Mouse (Mus musculus): ENCODE measurements around the gene Map3k4. TPM values are rescaled to one million over a fixed set of nuclear protein-coding genes. Genes with fewer than 3 reads are reported as not detected.

Gene Map3k4
- polyA plus RNA-seq, 1 experiment from 2014 or later = 42.6 TPM

DNA sequence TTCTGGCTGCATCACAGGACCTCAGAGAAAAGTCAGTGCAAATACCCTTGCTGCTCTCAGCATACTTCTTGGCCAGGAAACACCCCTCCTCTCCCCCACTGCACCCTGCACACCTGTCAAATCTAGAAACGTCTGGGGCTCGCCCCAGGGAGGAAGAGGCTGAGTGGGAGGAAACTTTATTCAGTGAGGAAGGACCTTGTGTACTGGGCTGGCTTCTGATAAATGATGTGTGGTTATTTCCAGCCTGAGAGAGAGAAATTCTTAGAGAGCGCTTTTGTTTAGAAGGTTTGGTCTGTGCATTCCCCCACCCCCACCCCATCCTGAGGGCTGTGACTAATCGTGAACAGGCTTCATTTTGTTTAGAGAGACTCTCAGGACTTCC lies 112.9 kb downstream of the Map3k4 start:
- DNase-seq (ENCODE audit: low spot score) = no peak
- H3K36me3 ChIP-seq (ENCODE audit: control insufficient read depth, insufficient read depth, low read length) = no peaks in the 10 kb centered on the region
- H3K4me2 ChIP-seq (ENCODE audit: low read length) = no peak overlapping the region
- peak; percentile 20; the same call in 1 of the 2 replicates for ATAC-seq (replicated peaks; ENCODE audit: low FRiP score, low TSS enrichment, low read depth)
- H3K27ac ChIP-seq (ENCODE audit: low read depth) = peak overlapping the region; percentile 34; the same call in 1 of the 2 replicates
- no peak overlapping the region for H3K4me3 ChIP-seq (ENCODE audit: low read depth, low read length)
- H3K9ac ChIP-seq (ENCODE audit: low read length) = no peak overlapping the region
- H3K4me1 ChIP-seq (replicated peaks; ENCODE audit: control insufficient read depth, insufficient read depth, low read length) = peaks cover 48% of the 10 kb centered on the region
- WGBS = 6% methylated on average over 4 of the region's 4 CpGs
- no peaks in the 10 kb centered on the region for H3K27me3 ChIP-seq (replicated peaks; ENCODE audit: control insufficient read depth, insufficient read depth, low read length)
- H3K9me3 ChIP-seq (ENCODE audit: control insufficient read depth, low read length) = no peaks in the 10 kb centered on the region

DNA sequence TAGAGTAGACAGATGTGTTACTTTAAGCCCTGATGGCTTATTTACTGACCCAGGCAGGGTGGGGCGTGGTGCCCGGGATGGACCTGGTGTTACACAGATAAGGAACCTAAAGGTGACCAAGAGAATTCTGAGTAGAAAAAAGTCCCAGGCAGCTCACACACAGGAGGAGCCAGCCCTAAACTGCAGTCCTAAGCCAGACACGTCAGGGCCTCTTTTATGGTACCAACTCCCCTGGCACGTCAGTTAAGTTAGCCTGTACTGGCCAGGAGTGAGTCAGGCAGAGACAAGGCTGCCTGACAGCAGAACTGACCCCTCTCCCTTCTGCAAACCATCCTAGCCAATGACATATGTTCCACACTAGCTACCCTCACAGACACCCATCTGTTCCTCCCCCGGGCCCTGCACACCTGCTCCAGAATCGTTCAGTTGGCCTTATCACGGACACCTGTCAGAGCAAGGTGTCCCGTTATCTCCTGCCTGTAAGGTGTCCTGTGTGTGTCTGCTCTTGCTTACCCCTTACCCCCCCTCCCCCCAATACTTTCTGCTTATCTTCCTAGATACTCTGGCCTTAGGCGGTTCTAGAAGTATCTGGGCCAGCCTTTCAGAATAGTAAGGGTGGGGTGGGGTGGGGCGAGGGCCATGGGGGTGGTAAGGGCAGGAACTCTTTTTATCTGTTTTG lies 113.4 kb downstream of the Map3k4 start:
- no peak overlapping the region for H3K4me2 ChIP-seq (ENCODE audit: low read length)
- no peak for DNase-seq (ENCODE audit: low spot score)
- no peaks in the 10 kb centered on the region for H3K27me3 ChIP-seq (replicated peaks; ENCODE audit: control insufficient read depth, insufficient read depth, low read length)
- no peak overlapping the region for H3K9ac ChIP-seq (ENCODE audit: low read length)
- no peak overlapping the region for H3K4me3 ChIP-seq (ENCODE audit: low read depth, low read length)
- H3K9me3 ChIP-seq (ENCODE audit: control insufficient read depth, low read length) = no peaks in the 10 kb centered on the region
- H3K36me3 ChIP-seq (ENCODE audit: control insufficient read depth, insufficient read depth, low read length) = no peaks in the 10 kb centered on the region
- H3K4me1 ChIP-seq (replicated peaks; ENCODE audit: control insufficient read depth, insufficient read depth, low read length) = peaks cover 48% of the 10 kb centered on the region
- peak overlapping the region; percentile 34; the same call in 1 of the 2 replicates for H3K27ac ChIP-seq (ENCODE audit: low read depth)
- 37% methylated on average over 10 of the region's 10 CpGs for WGBS
- ATAC-seq (replicated peaks; ENCODE audit: low FRiP score, low TSS enrichment, low read depth) = peak; percentile 50

DNA sequence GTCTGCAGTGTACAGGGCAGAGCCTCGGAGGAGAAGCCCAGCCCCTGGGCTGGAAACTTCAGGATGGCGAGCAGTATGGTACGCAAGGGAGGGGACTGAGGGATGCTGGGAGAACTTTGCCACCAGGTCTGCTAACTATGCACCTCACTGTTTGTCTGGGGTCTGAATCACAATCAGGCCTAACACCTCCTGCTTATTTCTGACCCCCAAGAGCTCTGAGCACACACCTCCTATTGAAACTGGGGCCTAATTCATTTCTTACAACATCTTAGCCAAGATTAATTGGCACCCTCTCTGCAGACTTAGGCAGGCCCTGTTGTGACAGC lies 113.9 kb downstream of the Map3k4 start:
- no peak for ATAC-seq (replicated peaks; ENCODE audit: low FRiP score, low TSS enrichment, low read depth)
- Histone ChIP-seq H3K4me1 (replicated peaks; ENCODE audit: control insufficient read depth, insufficient read depth, low read length) (peaks cover 48% of the 10 kb centered on the region), H3K9ac (ENCODE audit: low read length) (no peak overlapping the region)

DNA sequence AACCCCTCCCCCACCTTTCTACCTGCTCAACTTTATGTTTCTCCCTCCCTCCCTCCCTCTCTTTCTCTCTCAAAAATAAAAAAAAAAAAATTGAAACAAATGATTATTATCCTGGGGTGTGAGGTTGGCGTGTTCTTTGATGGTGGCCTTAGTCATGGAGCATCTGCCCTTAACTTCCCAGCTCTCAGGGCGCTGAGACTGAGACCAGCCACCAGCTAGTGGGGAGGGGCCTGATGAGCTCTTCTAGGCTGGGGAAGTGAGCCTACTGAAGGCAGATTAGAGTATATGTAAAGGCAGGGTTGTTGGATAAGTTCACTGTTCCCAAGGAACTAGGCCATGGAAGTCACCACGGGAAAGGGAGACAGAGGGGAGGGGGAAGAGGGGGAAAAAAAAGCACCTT lies 114.3 kb downstream of the Map3k4 start:
- ATAC-seq (replicated peaks; ENCODE audit: low FRiP score, low TSS enrichment, low read depth) = no peak
- Histone ChIP-seq H3K27me3 (replicated peaks; ENCODE audit: control insufficient read depth, insufficient read depth, low read length) (no peaks in the 10 kb centered on the region), H3K27ac (ENCODE audit: low read depth) (peak overlapping the region; percentile 5; the same call in 1 of the 2 replicates), H3K4me2 (ENCODE audit: low read length) (no peak overlapping the region), H3K9me3 (ENCODE audit: control insufficient read depth, low read length) (no peaks in the 10 kb centered on the region), H3K9ac (ENCODE audit: low read length) (no peak overlapping the region), H3K36me3 (ENCODE audit: control insufficient read depth, insufficient read depth, low read length) (no peaks in the 10 kb centered on the region), H3K4me1 (replicated peaks; ENCODE audit: control insufficient read depth, insufficient read depth, low read length) (peaks cover 48% of the 10 kb centered on the region), H3K4me3 (ENCODE audit: low read depth, low read length) (no peak overlapping the region)
- DNase-seq (ENCODE audit: low spot score) = no peak
- WGBS = 71% methylated on average over 3 of the region's 3 CpGs

More for the DNA sequence above, 113.9 kb downstream of the Map3k4 start:
- no peak for DNase-seq (ENCODE audit: low spot score)
- no peaks in the 10 kb centered on the region for H3K36me3 ChIP-seq (ENCODE audit: control insufficient read depth, insufficient read depth, low read length)
- no peaks in the 10 kb centered on the region for H3K9me3 ChIP-seq (ENCODE audit: control insufficient read depth, low read length)
- no peaks in the 10 kb centered on the region for H3K27me3 ChIP-seq (replicated peaks; ENCODE audit: control insufficient read depth, insufficient read depth, low read length)
- no peak overlapping the region for H3K4me2 ChIP-seq (ENCODE audit: low read length)
- H3K27ac ChIP-seq (ENCODE audit: low read depth) = peak overlapping the region; percentile 5; the same call in 1 of the 2 replicates
- H3K4me3 ChIP-seq (ENCODE audit: low read depth, low read length) = no peak overlapping the region
- 80% methylated on average over 3 of the region's 3 CpGs for WGBS

DNA sequence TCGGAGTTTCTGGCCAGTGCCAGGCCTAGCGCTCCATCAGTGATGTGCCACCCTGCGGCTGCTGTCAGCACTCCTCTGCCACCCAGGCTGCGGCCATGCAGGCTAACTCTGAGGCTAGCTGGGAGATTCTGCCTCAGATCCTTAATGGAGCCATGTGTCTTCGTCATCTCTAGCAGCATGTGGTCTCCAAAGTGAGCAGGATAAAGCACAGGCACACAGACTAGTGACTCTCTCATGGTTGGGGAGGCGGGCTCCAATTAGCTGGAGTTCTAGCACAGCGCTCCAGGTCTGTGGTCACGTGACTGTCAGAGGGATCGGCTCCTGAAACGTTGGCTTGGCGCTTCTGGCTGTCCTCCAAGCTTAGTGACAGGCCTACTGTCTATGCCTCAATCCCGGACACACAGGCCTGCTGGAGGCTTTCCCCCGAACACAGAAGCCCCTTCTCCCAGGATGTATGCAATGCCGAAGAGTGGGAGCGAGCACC lies 115.1 kb downstream of the Map3k4 start:
- Histone ChIP-seq H3K4me2 (ENCODE audit: low read length) (no peak overlapping the region), H3K36me3 (ENCODE audit: control insufficient read depth, insufficient read depth, low read length) (no peaks in the 10 kb centered on the region), H3K4me3 (ENCODE audit: low read depth, low read length) (no peak overlapping the region), H3K4me1 (replicated peaks; ENCODE audit: control insufficient read depth, insufficient read depth, low read length) (peaks cover 48% of the 10 kb centered on the region), H3K9ac (ENCODE audit: low read length) (no peak overlapping the region), H3K27me3 (replicated peaks; ENCODE audit: control insufficient read depth, insufficient read depth, low read length) (no peaks in the 10 kb centered on the region), H3K27ac (ENCODE audit: low read depth) (no peak overlapping the region), H3K9me3 (ENCODE audit: control insufficient read depth, low read length) (no peaks in the 10 kb centered on the region)
- ATAC-seq (replicated peaks; ENCODE audit: low FRiP score, low TSS enrichment, low read depth) (no peak), DNase-seq (ENCODE audit: low spot score) (no peak)
- 67% methylated on average over 15 of the region's 15 CpGs for WGBS

DNA sequence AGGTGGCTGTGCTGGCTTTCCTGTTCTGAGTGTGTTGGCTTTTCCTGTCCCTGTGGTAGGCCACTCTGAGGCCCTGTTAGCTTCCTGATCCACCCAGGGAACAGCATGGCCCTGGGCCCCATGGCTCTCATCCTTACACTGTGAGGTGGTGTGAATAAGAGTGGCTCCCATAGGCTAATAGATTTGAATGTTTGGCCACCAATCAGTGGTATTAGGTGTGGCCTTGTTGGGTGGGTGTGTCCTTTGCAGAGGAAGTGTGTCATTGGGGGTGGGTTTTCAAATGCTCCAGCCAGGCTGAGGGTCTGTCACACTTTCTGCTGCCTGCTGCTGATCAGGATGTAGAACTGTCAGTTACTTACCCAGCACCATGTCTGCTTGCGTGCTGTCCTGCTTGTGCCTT lies 117.5 kb downstream of the Map3k4 start:
- peaks cover 29% of the 10 kb centered on the region for H3K4me1 ChIP-seq (replicated peaks; ENCODE audit: control insufficient read depth, insufficient read depth, low read length)
- WGBS = 96% methylated on average over 1 of the region's 1 CpGs
- H3K4me2 ChIP-seq (ENCODE audit: low read length) = no peak overlapping the region
- no peak overlapping the region for H3K4me3 ChIP-seq (ENCODE audit: low read depth, low read length)
- no peak for ATAC-seq (replicated peaks; ENCODE audit: low FRiP score, low TSS enrichment, low read depth)
- H3K27me3 ChIP-seq (replicated peaks; ENCODE audit: control insufficient read depth, insufficient read depth, low read length) = no peaks in the 10 kb centered on the region
- H3K9ac ChIP-seq (ENCODE audit: low read length) = no peak overlapping the region
- DNase-seq (ENCODE audit: low spot score) = no peak
- no peaks in the 10 kb centered on the region for H3K36me3 ChIP-seq (ENCODE audit: control insufficient read depth, insufficient read depth, low read length)
- no peaks in the 10 kb centered on the region for H3K9me3 ChIP-seq (ENCODE audit: control insufficient read depth, low read length)
- H3K27ac ChIP-seq (ENCODE audit: low read depth) = no peak overlapping the region

DNA sequence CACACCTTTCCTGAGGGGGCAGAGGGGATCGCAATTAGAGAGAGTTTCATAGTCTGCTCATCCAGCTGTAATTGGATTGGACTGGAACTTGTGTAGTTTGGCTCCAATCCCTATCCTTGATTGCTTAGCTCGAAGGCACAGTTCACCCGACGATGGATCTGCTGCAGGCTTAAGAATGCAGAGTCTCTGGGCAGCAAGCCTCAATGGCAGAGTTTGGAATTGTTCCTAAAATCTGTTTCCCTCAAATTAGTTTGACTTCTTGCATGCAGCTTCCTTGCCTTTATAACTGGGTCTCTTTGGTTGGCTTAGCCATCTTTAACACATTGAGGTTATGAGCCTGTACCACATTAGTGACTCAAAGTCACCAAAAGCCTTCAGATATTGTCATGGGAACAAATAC lies 118.7 kb downstream of the Map3k4 start:
- Histone ChIP-seq H3K27me3 (replicated peaks; ENCODE audit: control insufficient read depth, insufficient read depth, low read length) (no peaks in the 10 kb centered on the region), H3K4me3 (ENCODE audit: low read depth, low read length) (no peak overlapping the region), H3K4me2 (ENCODE audit: low read length) (no peak overlapping the region), H3K9me3 (ENCODE audit: control insufficient read depth, low read length) (no peaks in the 10 kb centered on the region), H3K4me1 (replicated peaks; ENCODE audit: control insufficient read depth, insufficient read depth, low read length) (peaks cover 25% of the 10 kb centered on the region), H3K27ac (ENCODE audit: low read depth) (no peak overlapping the region), H3K36me3 (ENCODE audit: control insufficient read depth, insufficient read depth, low read length) (no peaks in the 10 kb centered on the region), H3K9ac (ENCODE audit: low read length) (no peak overlapping the region)
- 86% methylated on average over 4 of the region's 4 CpGs for WGBS
- ATAC-seq (replicated peaks; ENCODE audit: low FRiP score, low TSS enrichment, low read depth) = no peak
- DNase-seq (ENCODE audit: low spot score) = no peak

DNA sequence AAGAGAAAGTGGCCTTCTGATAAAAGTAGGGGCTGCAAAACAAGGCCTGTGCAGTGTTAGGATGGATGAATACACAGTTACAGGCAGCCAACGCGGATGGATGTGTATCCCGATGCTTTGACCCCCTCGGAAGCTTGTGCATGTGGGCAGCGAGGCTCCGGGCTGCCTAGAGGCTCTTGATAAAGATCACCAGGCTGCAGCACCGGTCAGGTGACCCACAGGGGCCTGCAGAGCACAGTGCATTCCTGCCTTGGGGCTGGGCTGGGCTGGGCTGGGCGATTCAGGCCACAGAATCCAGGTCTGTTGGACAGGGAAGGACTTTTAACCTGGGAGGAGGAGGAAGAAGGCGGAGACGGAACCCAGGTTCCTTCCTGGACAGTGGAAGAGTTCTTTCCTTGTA lies 123.0 kb downstream of the Map3k4 start:
- H3K9ac ChIP-seq (ENCODE audit: low read length) = no peak overlapping the region; the same call in 1 of the 2 replicates
- H3K36me3 ChIP-seq (ENCODE audit: control insufficient read depth, insufficient read depth, low read length) = no peaks in the 10 kb centered on the region
- H3K27ac ChIP-seq (ENCODE audit: low read depth) = peak overlapping the region; percentile 68
- no peaks in the 10 kb centered on the region for H3K9me3 ChIP-seq (ENCODE audit: control insufficient read depth, low read length)
- peaks cover 12% of the 10 kb centered on the region for H3K4me1 ChIP-seq (replicated peaks; ENCODE audit: control insufficient read depth, insufficient read depth, low read length)
- DNase-seq (ENCODE audit: low spot score) = peak; percentile 59
- 17% methylated on average over 10 of the region's 10 CpGs for WGBS
- peak; percentile 72 for ATAC-seq (replicated peaks; ENCODE audit: low FRiP score, low TSS enrichment, low read depth)
- no peak overlapping the region for H3K4me3 ChIP-seq (ENCODE audit: low read depth, low read length)
- H3K27me3 ChIP-seq (replicated peaks; ENCODE audit: control insufficient read depth, insufficient read depth, low read length) = no peaks in the 10 kb centered on the region
- H3K4me2 ChIP-seq (ENCODE audit: low read length) = peak overlapping the region; percentile 27

DNA sequence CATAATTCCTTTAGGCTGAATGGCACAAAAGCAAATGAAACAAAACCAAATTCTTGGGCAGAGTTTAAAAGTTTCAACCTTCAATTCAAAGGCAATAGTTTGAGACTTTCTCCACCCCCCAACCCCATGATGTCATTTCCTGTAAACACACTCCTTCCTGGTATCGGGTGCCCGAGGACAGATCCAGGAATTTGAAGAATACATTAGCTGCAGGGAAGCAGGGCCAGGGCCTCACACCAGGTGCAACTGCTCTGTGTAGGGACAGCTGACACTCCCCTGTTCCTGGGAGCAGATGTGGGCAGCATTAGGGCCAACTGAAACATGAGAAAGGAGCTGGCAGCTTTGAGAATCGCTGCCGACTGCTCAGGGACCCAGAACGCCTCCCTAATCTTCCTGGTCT lies 123.5 kb downstream of the Map3k4 start:
- H3K4me2 ChIP-seq (ENCODE audit: low read length) = peak overlapping the region; percentile 27
- peak overlapping the region; percentile 68 for H3K27ac ChIP-seq (ENCODE audit: low read depth)
- ATAC-seq (replicated peaks; ENCODE audit: low FRiP score, low TSS enrichment, low read depth) (no peak), DNase-seq (ENCODE audit: low spot score) (peak; percentile 64)
- H3K36me3 ChIP-seq (ENCODE audit: control insufficient read depth, insufficient read depth, low read length) = no peaks in the 10 kb centered on the region
- no peak overlapping the region for H3K4me3 ChIP-seq (ENCODE audit: low read depth, low read length)
- 10% methylated on average over 5 of the region's 5 CpGs for WGBS
- H3K27me3 ChIP-seq (replicated peaks; ENCODE audit: control insufficient read depth, insufficient read depth, low read length) = no peaks in the 10 kb centered on the region
- H3K9me3 ChIP-seq (ENCODE audit: control insufficient read depth, low read length) = no peaks in the 10 kb centered on the region
- H3K9ac ChIP-seq (ENCODE audit: low read length) = no peak overlapping the region; the same call in 1 of the 2 replicates
- peaks cover 12% of the 10 kb centered on the region for H3K4me1 ChIP-seq (replicated peaks; ENCODE audit: control insufficient read depth, insufficient read depth, low read length)

Data from intestine, embryonic 14.5 days (tissue).